Mouse (Mus musculus) intestine, embryonic 15.5 days (tissue): ENCODE results near the gene Cdhr4. TPM values are rescaled to one million over a fixed set of nuclear protein-coding genes. Genes with fewer than 3 reads are reported as not detected.

Source experiments
- ATAC-seq: fragments of 200-750 bp; cut with Nextera tagmentation; 2 replicates; pipeline ENCODE4 v1.8.0; 2017; ENCODE audit warnings: moderate TSS enrichment, moderate library complexity
- H3K27ac ChIP-seq: fragments of 300-500 bp; sonication (generic); 2 replicates; pipeline ENCODE4 v1.5.1; 2015; ENCODE audit warnings: mild to moderate bottlenecking, inconsistent platforms
- H3K27me3 ChIP-seq: fragments of 300-500 bp; sonication (generic); replicated peaks from 2 replicates; pipeline ENCODE4 v1.6.1; 2015; ENCODE audit warnings: inconsistent platforms
- H3K36me3 ChIP-seq: fragments of 300-500 bp; sonication (generic); 2 replicates; pipeline ENCODE4 v1.6.1; 2015; ENCODE audit warnings: inconsistent platforms
- H3K4me1 ChIP-seq: fragments of 300-500 bp; sonication (generic); replicated peaks from 2 replicates; pipeline ENCODE4 v1.6.1; 2015; ENCODE audit warnings: inconsistent platforms
- H3K4me2 ChIP-seq: fragments of 300-500 bp; sonication (generic); replicated peaks from 2 replicates; pipeline ENCODE4 v1.6.1; 2015; ENCODE audit warnings: mild to moderate bottlenecking, inconsistent platforms
- H3K4me3 ChIP-seq: fragments of 300-500 bp; sonication (generic); replicated peaks from 2 replicates; pipeline ENCODE4 v1.5.1; 2015; ENCODE audit warnings: inconsistent platforms
- H3K9ac ChIP-seq: fragments of 300-500 bp; sonication (generic); 2 replicates; pipeline ENCODE4 v1.6.1; 2015; ENCODE audit warnings: inconsistent platforms
- H3K9me3 ChIP-seq: fragments of 300-500 bp; sonication (generic); 2 replicates; pipeline ENCODE4 v1.6.1; 2016; ENCODE audit warnings: inconsistent platforms
- WGBS: fragments of 180-500 bp; shearing (Covaris S2); methylation state at CpG from one replicate; pipeline ENCODE4 v1.1.7; 2015; 5-methylcytosine and 5-hydroxymethylcytosine counted together
- polyA plus RNA-seq: library from polyadenylated mRNA; unstranded; fragments of >200 nt; fragmentation: Nextera tagmentation; extraction: Ambion mirVana; gene quantifications from 2 replicates; pipeline ENCODE4 v1.2.1, GENCODE M21; 2015

Gene Cdhr4
- polyA plus RNA-seq, 1 experiment from 2014 or later, result 8.4 TPM

DNA sequence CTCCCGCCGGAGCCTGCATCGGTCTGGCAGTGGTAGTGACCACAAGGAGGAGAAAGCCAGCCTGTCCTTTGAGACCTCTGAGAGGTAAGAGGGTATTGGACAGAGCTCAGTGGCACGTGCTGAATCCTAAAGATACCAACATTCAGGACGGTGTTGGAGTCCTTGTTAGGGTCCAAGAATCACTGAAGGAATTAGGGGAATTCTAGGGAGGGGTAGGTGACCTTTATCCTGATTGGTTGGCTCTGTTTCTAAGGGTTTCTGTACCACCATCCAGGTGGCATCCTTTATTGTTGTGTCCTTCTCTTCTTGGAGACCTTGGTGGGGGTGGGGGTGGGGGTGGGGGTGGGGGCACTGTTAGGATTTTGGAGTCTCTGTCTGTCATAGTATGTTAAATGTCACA, 39.8 kb downstream of the Cdhr4 start:
- Histone ChIP-seq H3K27me3 (no peaks in the 10 kb centered on the region), H3K36me3 (peaks cover 24% of the 10 kb centered on the region)
- 93% methylated on average over 5 of the region's 5 CpGs for WGBS

DNA sequence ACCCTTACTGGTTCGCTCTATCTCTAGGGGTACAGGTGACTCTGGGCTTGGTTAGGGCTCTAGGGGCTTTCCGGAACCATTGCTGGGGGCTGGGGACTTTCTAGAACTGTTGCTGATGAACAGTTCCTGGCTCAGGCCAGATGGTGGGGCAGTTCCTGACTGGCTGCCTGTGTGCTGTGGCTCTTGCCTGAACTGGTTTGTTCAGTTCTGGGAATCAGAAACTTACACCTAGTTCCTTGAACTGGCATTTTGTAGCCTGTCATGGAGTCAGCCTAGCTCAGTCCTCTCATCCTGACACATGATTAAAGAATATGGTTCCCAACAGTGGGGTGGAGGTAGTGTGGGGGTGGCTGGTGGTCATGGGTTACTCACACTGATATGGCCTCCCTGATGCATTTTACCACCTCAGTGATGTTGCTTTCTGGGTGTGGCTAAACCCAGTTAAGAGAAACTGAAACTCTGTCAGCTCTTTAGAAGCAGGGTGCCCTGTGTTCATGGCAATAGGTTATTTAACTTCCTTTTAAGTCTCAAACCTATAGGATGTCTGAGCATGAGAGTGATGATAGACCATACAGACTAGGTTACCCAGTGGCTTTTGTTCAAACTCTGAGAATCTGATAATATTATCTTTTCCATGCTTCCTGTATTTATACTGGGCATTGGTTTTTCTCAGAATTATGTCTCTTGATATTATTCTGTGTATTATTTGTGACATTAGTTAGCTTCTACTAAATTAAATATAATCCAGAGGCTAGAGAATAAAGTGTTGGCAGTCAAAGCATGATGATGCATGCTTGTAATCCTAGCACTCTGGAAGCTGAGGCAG, 43.2 kb downstream of the Cdhr4 start:
- H3K9ac ChIP-seq, result no peak overlapping the region
- H3K27me3 ChIP-seq, result no peaks in the 10 kb centered on the region
- no peaks in the 10 kb centered on the region for H3K4me1 ChIP-seq
- ATAC-seq, result peak; percentile 83
- H3K27ac ChIP-seq, result 0 out of 2 replicates have a peak overlapping the region, but pooled peaks have one; percentile 3
- H3K9me3 ChIP-seq, result no peaks in the 10 kb centered on the region
- H3K4me3 ChIP-seq, result no peak overlapping the region
- 90% methylated on average over 2 of the region's 2 CpGs for WGBS
- H3K36me3 ChIP-seq, result peaks cover 20% of the 10 kb centered on the region
- no peak overlapping the region for H3K4me2 ChIP-seq

More for the DNA sequence above, 39.8 kb downstream of the Cdhr4 start:
- no peaks in the 10 kb centered on the region for H3K9me3 ChIP-seq
- ATAC-seq, result no peak
- H3K4me3 ChIP-seq, result no peak overlapping the region
- no peaks in the 10 kb centered on the region for H3K4me1 ChIP-seq
- H3K27ac ChIP-seq, result no peak overlapping the region
- no peak overlapping the region for H3K9ac ChIP-seq
- no peak overlapping the region for H3K4me2 ChIP-seq

DNA sequence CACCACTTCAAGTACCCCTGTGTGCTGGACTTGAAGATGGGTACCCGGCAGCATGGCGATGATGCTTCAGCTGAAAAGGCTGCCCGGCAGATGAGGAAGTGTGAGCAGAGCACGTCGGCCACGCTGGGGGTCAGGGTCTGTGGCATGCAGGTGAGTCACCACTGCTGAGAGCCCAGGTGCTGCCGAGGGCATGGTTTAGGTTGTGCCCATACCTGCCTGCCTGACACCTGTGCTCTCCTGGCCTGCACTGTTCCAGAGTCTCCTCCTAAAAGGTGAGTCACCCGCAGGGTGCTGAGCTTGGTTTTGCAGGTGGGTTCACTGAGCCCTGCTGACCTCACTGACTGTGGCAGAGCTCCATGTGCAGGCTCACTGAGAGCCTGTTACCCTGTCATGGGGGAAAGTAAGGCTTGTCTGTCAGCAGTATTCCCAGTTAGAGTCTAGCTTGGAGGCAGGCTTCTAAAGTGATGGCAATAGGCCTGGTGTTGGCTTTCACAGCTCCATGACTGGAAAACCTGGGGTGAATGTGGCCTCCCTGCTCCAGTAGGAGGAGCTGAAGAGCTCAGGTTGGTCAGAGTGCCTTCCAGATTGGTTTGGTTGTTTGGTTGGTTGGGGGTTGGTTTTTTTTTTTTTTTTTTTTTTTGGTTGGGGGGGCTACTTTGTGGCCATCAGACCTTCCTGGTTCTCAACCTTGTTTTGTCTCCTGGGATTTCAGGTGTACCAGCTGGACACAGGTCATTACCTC, 52.6 kb downstream of the Cdhr4 start:
- H3K4me2 ChIP-seq, result no peak overlapping the region
- no peak overlapping the region for H3K27ac ChIP-seq
- no peak overlapping the region for H3K9ac ChIP-seq
- H3K9me3 ChIP-seq, result no peaks in the 10 kb centered on the region
- H3K4me1 ChIP-seq, result peaks cover 18% of the 10 kb centered on the region
- peaks cover 33% of the 10 kb centered on the region for H3K36me3 ChIP-seq
- H3K4me3 ChIP-seq, result no peak overlapping the region
- no peaks in the 10 kb centered on the region for H3K27me3 ChIP-seq
- no peak for ATAC-seq
- 97% methylated on average over 8 of the region's 8 CpGs for WGBS

DNA sequence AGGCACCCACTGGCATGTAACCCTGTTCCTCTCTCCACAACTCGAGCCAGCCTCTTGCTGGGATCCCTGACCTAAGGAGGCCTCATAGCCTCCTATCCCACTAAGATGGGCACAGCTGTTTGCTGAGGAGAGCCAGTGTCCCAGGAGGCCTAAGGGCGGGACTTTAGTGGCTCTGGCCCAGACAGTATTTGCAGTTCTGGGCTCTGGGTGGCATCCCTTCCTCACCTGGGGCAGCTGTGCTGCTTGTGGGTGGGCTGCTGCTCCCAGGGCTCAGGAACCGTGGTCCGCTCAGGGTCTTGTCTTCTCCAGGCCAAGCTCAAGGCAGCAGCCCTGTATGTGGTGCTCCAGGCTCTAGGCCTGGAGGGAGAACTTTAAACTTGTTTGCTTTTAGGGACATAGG, 54.3 kb downstream of the Cdhr4 start:
- Histone ChIP-seq H3K9ac (no peak overlapping the region), H3K27ac (no peak overlapping the region), H3K4me2 (no peak overlapping the region), H3K9me3 (no peaks in the 10 kb centered on the region), H3K36me3 (peaks cover 40% of the 10 kb centered on the region), H3K27me3 (no peaks in the 10 kb centered on the region), H3K4me1 (peaks cover 29% of the 10 kb centered on the region), H3K4me3 (no peak overlapping the region)
- 95% methylated on average over 4 of the region's 4 CpGs for WGBS
- no peak for ATAC-seq

DNA sequence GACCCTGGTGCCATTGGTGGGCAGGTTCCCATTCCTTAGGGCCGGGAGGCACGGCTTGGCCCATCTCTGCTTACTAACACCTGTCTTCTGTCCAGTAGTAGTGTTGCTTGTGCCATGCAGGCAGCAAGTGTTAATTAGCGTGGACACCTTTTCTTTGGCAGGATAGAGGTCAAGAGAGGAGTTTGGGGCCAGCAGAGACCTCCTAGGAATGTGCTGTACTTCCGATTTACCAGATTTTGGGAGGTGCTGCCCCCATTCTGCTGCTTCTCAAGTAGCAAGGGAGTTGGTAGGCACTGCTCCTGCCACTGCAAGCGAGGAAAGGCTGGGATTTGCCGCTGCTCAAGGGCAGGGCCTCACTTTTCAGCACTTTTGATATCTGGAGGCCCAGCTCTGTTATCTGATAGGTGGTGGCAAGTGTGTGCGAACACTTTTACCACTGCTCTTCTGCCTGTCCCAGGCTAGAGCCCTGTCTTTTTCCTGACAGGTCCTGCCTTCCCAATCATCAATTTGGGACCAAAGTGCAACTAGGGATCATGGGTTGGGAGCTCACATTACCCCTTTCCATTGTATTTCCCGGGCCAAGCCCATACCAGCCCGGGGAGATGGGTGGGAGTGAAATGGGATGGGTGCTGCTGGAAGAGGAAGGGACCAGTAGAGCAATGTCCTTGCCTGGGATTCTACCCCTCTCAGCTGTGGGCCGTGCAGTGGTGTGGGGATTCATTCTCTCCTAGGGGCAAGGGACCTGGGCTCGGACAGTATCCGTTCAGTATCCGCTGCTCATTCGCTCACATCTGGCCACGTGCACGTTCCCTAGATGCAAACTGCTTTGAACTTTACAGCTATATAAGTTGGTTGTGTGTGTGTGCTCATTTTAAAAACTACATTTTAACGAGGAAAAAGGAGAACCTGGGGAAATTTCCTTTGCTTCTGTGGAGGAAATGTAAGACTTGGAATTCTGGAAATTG, 55.6 kb downstream of the Cdhr4 start:
- whole genome bisulfite sequencing, result 46% methylated on average over 17 of the region's 17 CpGs
- H3K36me3 ChIP-seq, result peaks cover 34% of the 10 kb centered on the region
- no peaks in the 10 kb centered on the region for H3K27me3 ChIP-seq
- H3K9ac ChIP-seq, result peak overlapping the region; percentile 28
- H3K9me3 ChIP-seq, result no peaks in the 10 kb centered on the region
- H3K4me2 ChIP-seq, result peak overlapping the region; percentile 73
- H3K27ac ChIP-seq, result peak overlapping the region; percentile 64
- no peak for ATAC-seq
- H3K4me1 ChIP-seq, result peaks cover 35% of the 10 kb centered on the region
- H3K4me3 ChIP-seq, result peak overlapping the region; percentile 64

DNA sequence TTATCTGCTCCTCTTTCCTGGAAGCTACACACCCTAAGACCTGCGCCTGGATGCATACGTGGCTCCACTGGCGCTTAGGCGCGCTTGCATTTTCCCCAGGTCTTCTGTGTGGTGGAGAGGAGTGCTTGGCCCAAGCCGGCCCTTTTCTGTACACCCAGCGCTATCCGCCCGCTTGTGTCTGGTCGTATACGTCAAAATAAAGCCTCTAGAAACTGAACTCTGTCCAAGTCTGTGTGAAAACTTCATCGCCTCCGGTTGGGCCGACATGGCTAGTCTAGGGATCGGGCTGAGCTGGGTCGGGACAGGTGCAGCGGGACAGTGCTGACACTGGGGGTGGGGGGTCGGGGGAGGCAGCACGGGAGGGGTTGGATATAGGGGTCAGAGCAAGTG, 56.3 kb downstream of the Cdhr4 start:
- WGBS, result under 1% methylated on average over 19 of the region's 19 CpGs
- Histone ChIP-seq H3K36me3 (peaks cover 31% of the 10 kb centered on the region), H3K4me1 (peaks cover 42% of the 10 kb centered on the region), H3K9me3 (no peaks in the 10 kb centered on the region), H3K9ac (peak overlapping the region; percentile 28), H3K4me3 (peak overlapping the region; percentile 64), H3K27me3 (no peaks in the 10 kb centered on the region), H3K27ac (peak overlapping the region; percentile 64), H3K4me2 (peak overlapping the region; percentile 73)
- peak; percentile 13 for ATAC-seq

DNA sequence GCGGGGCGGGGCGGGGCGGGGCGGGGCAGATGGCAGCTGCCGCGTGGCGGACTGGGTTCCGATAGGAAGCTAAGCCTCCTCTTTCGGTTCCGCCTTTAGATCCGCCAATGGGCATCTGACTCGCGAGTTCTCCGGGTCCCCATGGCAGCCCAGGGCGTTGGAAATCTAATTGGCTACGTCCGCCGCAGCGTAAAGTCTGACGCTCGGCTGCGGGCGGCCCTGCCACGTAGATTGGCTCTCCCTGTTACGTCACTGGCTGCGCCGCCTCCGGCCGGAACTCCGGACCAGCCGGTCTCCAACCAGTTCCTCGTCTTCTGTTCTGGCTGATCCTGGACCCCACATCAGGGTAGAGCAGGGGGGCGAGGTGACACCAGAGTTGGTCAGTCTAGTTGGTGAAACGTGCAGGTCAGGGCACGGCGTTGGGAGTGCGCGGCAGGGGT, 56.7 kb downstream of the Cdhr4 start, which contains the start of gene Gmppb:
TSS of gene Gmppb (plus strand) at position 227 of the 440 bp plus-strand sequence.
- H3K27ac ChIP-seq, result peak within 1 kb of the TSS; percentile 73
- H3K36me3 ChIP-seq, result peaks cover 34% of the 10 kb centered on the region
- ATAC-seq, result peak; percentile 95
- H3K9me3 ChIP-seq, result no peaks in the 10 kb centered on the region
- H3K9ac ChIP-seq, result peak within 1 kb of the TSS; percentile 61
- H3K27me3 ChIP-seq, result no peaks in the 10 kb centered on the region
- peak within 1 kb of the TSS; percentile 64 for H3K4me3 ChIP-seq
- peaks cover 45% of the 10 kb centered on the region for H3K4me1 ChIP-seq
- WGBS, result under 1% methylated on average over 32 of the region's 39 CpGs
- H3K4me2 ChIP-seq, result peak within 1 kb of the TSS; percentile 86

Other genes with a start within 250 kb of the Cdhr4 start
- 153 and 154 TPM in 2 replicates for gene Rbm5, start 221.5 kb upstream of the Cdhr4 start, polyA plus RNA-seq
- 67.2 and 70.5 TPM in 2 replicates for gene Rbm6, start 119.3 kb upstream of the Cdhr4 start, polyA plus RNA-seq
- 18.5 and 20.7 TPM in 2 replicates for gene Mon1a, start 104.3 kb upstream of the Cdhr4 start, polyA plus RNA-seq
- 11.4 and 14.2 TPM in 2 replicates for gene Mst1r, start 85.6 kb upstream of the Cdhr4 start, polyA plus RNA-seq
- gene Actl11, start 64.0 kb upstream of the Cdhr4 start, polyA plus RNA-seq, result not detected in 2 replicates
- 1.9 and 2.2 TPM in 2 replicates for gene Camkv, start 56.8 kb upstream of the Cdhr4 start, polyA plus RNA-seq
- gene Traip, start 42.4 kb upstream of the Cdhr4 start, polyA plus RNA-seq, result 17.7 and 17.9 TPM in 2 replicates
- gene Uba7, start 17.0 kb upstream of the Cdhr4 start, polyA plus RNA-seq, result 29.9 and 32.4 TPM in 2 replicates
- 5.7 and 7.2 TPM in 2 replicates for gene Gm20661, start 9.4 kb upstream of the Cdhr4 start, polyA plus RNA-seq
- 40.3 and 41.8 TPM in 2 replicates for gene Inka1, start 6.6 kb upstream of the Cdhr4 start, polyA plus RNA-seq
- 0.10 and 0.42 TPM in 2 replicates for gene Gm20662, start 3.9 kb downstream of the Cdhr4 start, polyA plus RNA-seq
- 41.7 and 42.1 TPM in 2 replicates for gene Ip6k1, start 10.0 kb downstream of the Cdhr4 start, polyA plus RNA-seq
- gene Gmppb, start 56.7 kb downstream of the Cdhr4 start, polyA plus RNA-seq, result 61.8 and 79.2 TPM in 2 replicates
- gene Amigo3, start 60.7 kb downstream of the Cdhr4 start, polyA plus RNA-seq, result 3.1 and 3.2 TPM in 2 replicates
- gene Mst1, start 87.9 kb downstream of the Cdhr4 start, polyA plus RNA-seq, result 0.98 and 2.2 TPM in 2 replicates
- gene Rnf123, start 90.8 kb downstream of the Cdhr4 start, polyA plus RNA-seq, result 18.6 and 23.7 TPM in 2 replicates
- 76.5 and 96.8 TPM in 2 replicates for gene Apeh, start 102.1 kb downstream of the Cdhr4 start, polyA plus RNA-seq
- 4.7 and 4.9 TPM in 2 replicates for gene Bsn, start 197.9 kb downstream of the Cdhr4 start, polyA plus RNA-seq